Mouse (Mus musculus) lung, postnatal 36 days (tissue): ENCODE data around the gene Unc45b.
A peak's percentile ranks its signal among the peaks of the same experiment; 100 is the strongest.
"Not testable (repeated sequence)": the region's sequence is repeated elsewhere in the genome, so short reads cannot be mapped to it uniquely, and the experiment has no call there.

ENCODE experiments used
- DNase-seq: peaks from one replicate; pipeline ENCODE4 v3.0.0; 2022; ENCODE audit warnings: mixed read lengths

Unc45b gene

DNA sequence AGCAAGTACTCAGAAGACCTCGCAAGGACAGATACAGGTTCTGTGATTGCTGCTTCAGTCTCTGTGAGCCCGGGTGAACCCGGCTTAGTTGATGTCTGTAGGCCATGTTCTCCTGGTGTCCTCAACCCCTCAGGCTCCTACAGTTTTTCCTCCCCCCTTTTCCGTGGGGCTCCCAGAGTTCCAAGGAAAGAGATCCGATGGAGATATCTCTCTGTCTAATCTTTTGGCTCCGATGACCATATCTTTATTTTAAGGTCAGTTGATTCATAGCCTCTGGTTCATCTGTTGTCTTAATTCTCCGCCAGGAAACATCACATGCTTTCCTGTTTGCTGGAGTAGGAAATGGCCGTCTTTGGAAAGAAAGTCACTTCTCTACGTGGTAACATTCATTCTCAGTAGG, 38.7 kb downstream of the Unc45b start:
- peak; percentile 74 for DNase-seq

DNA sequence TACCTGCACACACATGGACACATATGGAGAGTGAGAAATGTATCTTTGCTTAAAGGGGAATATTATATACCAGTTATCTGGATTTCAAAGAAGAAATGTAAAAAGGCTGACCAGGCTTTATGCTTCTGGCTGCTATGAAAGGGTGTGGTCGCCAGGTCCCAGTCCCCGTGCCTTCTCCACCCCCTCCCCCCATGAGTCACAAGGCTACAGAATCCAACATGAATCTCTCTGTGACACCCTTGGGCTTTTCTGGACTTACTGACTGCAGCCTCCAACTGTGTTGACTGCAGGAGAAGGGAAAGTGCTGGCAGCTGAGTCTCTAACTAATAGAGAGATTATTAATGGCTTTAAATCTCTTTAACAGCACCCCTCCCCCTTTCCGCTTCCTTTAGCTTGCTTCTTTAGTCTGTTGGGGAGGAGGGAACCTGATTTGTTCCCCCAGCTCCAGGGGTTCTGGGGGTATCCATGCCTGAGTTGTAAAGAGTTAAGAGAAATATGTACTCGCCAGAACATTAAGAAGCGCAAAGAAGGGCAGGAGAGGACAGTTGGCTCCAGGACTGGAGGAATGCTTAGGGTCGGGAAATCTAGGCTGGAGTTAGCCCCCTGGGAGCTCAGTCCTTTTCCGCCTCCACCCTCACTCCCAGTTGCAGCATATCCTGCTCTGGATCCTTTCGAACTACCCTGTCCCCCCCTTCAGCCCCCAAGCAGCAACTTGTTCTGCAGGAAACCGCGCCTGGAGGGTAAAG, 40.6 kb downstream of the Unc45b start, which contains the start of gene Slfn5:
Slfn5 (plus strand) TSS at position 614 of the 746 bp plus-strand sequence.
- peak; percentile 75 for DNase-seq

DNA sequence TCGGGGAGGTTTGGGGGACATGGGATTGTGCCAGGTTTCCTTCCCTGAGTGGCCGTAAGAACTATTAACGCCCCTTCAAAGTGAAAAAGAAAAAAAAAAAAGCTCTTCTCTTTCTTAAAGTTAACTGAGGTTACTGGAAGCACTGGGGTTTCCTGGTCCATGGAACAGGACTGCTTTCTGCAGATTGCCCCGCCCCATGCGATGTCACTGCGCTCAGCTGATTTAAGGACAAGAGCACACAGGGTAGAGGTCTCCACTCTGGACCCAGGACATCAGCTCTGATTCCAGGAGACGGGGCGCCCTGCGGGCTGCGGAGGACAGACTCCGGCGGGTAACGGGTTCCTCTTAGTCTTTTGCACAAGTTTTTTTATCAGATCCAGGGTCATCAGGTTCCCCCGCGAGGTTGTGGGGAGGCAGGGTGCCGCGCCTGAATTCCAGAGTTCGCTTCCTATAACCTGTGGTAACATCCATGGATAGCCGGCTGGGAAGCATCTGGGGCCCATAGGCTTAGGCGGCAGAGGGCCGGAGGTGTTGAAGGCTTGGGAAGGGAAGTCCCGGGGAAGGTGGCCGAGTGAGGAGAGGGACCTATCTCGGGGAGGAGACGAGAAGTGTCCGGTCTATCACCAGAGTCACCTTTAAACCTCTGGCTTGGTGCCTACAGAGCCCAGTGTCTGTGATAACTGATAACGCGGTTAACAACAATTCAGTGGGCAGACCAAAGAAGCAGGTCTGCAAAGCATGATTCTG, 41.7 kb downstream of the Unc45b start:
- peak; percentile 90 for DNase-seq

DNA sequence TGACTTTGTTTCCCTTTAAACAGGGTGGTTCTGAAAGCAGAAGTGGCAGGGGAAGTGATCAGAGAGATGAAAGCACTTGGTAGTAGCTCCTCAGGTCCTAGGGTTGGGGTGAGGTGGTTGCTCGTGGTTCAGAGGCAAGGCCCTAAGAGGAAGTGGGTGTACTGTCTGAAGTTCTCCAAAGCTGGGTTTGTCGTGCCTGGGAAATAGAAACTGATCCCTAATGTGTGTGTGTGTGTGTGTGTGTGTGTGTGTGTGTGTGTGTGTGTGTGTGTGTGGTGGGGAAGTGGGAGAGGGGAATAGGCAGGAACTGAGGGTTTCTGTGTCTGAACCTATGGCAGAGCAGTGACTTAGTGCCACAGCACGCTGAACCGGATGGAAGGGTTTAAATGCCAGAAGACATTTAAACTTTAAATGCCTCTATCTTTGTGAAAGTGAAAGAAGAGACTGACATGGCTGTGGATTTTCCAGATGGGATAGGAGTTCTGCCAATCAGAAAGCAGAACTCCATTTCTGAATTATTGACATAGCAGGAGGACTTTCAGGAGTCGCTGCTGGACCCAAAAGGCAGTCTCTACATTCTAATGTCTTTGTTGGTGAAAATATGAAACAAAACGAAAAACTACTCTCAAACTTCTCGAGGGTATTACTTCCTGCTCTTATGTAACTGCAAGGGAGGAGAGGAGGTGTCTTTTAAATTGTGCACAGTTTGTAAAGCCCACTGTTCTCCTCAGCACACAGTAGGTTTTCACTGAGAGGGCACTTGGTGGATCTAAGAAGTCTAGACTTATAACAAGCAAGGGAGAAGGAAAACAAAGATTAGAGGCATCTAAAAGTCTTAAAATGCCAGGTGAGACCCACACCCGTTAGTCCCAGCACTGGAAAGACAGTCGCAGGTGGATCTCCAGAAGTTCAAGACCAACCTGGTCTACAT, 42.5 kb downstream of the Unc45b start:
- DNase-seq: peak; percentile 58

DNA sequence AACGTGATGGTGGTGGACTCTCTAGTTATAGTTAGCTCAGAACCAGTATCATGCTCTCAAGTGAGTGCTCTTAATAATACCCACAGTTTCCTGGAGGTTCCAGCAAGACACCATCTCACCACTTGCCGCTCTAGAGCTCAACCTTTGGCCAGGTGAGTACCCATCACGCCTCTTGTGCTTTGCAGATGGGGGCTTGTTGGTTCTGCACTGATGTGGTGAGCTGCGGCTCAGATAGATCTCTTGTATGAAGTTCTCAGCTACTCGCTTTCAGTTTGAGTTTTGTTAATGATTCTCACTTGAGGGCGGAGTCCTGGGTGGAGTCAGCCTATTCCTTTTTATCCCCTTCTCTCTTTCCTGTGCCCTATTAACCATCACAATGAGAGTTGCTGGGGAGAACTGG, 44.3 kb downstream of the Unc45b start:
- no peak for DNase-seq

DNA sequence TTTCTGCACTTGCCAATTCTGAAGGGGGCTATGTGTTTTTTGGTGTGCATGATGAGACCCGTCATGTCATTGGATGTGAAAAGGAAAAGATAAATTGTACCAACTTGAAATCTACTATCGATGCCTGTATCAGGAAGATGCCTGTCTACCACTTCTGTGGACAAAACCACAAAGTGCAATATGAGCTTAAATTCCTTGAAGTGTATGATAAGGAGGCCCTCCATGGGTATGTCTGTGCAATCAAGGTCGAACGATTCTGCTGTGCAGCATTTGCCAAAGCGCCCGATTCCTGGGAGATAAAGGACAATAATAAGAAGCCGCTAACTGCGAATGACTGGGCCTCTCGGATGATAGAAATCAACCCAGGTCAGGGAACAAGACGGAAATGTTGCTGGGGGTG, 46.6 kb downstream of the Unc45b start:
- DNase-seq: no peak

DNA sequence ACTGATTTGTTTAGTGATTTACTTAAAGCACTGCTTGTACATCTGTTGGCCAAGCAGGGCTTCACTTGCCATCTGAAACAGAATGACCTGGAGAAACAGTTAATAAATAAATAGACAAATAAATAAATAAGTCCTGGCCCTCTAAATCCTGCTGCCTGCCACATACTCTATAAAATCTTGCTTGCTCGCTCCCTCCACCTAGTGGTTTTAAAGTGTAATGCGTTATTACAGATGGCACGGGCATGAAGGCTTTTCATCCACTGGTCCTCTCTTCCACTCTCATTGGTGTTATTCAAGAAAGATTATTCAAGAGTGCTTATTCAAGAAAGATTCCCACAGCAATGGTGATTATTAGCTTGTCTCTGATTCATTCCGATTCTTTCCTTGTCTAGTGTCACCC, 49.3 kb downstream of the Unc45b start:
- peak; percentile 83 for DNase-seq

DNA sequence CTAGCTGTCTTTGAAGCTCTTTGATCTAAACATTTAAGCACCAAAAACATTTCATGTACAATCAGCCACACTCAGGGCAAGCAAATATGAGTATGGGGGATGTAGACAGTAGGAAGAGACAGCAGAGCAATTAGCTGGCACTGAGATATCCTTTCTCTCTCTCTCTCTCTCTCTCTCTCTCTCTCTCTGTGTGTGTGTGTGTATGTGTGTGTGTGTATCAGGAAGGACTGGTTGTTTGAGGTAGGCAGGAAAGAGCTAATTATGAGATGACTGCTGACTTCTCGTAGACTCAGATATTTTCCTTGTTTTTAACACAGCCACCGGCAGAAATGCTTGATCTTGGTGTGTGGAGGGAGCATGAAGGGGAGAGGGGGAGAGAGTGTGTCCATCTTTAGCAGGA, 51.4 kb downstream of the Unc45b start:
- DNase-seq: no peak

DNA sequence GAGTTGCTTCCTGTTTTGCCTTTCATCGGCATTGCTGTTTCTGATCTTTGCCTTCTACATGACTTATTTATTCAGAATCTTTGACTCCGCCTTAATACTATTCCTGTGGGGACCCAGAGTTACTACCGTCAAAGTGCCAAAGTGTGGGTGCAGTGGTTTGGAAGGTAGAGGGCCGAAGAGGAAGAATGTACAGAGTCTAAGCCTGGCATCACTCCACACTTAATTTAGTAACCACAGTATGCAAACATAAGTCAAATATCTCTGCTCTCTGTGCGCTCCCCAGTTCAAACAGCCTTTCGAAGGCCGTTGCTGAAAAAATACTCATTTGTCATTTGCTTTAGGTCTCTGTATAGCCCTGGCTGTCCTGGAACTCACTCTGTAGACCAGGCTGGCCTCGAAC, 51.9 kb downstream of the Unc45b start:
- no peak for DNase-seq

DNA sequence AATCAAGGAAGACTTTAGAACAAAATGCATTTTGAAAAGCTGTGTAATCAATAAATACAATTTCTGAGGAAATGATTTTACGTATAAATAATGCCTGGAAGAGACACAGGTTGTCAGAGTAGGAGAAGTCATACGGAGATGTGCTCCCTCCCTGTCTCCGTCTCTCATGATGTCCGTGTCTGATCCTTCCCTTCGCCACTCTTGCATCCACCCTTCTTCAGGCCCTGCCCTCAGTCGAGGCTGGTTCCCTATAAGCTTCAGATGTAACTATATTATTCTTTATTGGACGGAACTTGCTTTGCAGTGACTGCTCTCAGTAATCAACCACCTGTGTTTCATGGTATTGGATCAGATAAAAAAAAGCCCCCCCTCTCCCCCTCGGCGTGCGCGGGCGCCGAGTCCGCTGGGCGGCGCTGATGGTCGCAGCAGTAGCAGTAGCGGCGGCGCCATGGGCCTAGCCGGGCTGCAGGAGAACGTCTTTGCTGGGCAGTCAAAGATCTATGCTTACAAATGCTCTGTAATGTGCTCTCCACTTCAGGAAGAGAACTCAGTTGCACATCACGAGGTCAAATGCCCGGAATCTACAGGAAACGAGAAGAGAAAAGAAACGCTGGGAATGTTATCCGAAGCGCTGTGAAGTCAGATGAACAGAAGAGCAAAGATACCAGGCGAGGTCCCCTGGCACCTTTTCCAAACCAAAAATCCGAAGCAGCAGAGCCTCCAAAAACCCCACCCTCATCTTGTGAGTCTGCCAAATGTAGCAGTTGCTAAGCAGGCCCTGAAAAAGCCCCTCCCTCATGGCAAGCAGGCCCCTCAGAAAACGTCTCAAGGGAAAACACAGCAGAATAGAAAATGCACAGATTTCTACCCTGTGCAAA, 60.6 kb downstream of the Unc45b start:
- DNase-seq: peak; percentile 42

DNA sequence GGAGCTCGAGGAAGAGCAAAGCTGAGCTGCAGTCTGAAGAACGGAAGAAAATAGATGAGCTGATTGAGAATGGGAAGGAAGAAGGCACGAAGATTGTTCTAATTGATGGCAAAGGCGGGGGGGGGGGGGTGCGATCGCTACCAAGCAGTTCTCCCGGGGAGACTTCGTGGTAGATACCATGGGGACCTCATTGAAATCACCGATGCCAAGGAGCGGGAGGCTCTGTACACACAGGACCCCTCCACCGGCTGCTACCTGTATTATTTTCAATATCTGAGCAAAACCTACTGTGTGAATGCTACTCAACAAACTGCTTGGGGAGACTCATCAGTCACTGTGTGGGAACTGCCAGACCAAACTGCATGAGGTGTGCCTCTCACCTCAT, 61.2 kb downstream of the Unc45b start:
- DNase-seq: no peak

DNA sequence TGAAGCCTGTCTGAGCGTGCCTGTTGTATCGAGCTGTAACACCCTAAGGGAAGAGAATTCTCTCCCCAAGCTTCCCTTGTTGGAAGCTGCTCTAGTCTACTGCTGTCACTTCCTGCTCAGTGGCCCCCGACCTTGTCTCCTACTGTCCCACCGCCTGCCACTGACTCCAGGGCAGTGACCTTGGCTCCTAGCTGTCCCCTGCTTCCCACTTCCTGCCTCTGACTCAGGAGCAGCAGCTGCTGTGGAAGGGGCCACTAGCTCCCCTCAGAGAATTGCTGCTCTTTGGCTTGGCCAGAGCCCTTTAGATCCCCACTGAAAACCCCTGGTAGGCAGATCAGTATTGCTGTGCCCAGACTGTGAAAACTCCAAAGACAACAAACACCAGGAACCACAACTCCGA, 63.6 kb downstream of the Unc45b start:
- no peak for DNase-seq

DNA sequence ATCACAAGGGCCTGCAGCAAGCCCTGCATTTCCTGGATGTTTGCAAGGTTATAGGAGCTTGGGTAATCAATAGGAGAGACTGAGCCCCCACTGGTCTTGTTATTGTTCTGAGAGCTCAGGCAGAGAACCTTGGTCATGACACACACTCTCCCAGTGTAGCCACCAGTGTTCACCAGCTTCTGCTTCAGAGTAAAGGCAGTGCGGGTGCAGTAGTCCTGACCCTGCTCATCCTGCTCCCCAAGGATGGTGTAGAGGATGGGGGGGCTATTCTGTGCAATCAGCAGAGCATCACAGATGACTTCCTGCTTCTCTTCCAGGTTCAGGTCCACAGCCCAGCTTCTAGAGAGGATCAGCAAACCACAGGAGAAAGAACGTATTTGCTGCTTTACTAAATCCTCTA, 72.1 kb downstream of the Unc45b start:
- not testable (repeated sequence) for DNase-seq

DNA sequence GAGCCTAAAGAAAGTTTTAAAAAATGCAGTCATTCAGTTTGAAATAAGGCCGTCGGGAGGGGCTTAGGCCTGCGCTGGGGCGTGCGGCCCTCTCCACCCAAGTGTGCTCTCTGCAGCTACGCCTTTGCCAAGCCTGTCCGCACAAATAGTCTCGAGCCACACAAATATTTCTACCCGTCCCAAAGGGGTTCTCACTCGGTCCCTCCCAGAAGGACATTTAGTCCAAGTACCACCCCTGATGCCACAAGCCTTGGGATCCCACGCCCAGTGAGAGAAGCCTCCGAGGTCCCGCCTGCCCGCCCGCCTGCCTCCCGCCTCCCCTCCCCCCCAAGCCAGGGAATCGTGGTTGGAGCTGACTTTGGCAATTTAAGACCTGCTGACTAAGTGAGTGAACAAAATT, 72.8 kb downstream of the Unc45b start:
- no peak for DNase-seq

DNA sequence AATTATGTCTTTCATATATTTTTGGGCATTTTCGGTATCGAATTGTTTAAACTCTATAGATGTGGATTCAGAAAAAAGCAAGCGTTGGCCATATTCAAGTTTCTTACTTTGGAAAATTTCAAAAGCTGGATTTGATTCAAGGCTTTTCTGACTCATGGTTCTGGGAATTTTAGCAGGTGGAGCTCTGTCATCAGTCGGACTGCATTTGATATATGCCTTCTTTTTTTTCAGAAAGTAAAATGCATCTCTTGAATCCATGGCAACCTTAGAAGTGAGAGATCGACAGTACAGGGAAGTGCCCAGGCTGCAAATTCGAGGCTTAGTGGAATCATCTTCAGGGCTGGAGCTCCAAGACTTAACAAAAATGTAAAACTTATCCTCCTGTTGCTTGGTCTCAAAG, 77.3 kb downstream of the Unc45b start:
- DNase-seq: no peak

DNA sequence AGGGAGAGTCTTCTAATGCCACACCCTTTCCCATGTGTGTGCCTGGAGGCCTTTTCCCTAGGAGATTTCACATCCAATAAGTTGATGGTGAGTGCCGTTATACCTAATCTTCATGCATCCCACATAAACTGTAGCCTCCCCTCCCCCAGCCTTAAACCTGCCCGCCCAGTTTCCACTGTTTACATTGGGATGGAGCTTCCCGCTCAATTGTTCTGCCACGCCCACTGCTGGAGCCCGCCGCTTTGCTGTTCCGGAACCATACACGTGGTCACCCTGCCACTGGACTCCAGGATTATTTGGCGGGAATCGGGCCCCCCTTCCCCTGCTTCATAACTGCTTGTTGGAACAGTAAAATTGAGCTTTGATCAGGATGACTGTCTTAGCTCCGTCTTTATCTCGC, 79.0 kb downstream of the Unc45b start:
- peak; percentile 43 for DNase-seq

DNA sequence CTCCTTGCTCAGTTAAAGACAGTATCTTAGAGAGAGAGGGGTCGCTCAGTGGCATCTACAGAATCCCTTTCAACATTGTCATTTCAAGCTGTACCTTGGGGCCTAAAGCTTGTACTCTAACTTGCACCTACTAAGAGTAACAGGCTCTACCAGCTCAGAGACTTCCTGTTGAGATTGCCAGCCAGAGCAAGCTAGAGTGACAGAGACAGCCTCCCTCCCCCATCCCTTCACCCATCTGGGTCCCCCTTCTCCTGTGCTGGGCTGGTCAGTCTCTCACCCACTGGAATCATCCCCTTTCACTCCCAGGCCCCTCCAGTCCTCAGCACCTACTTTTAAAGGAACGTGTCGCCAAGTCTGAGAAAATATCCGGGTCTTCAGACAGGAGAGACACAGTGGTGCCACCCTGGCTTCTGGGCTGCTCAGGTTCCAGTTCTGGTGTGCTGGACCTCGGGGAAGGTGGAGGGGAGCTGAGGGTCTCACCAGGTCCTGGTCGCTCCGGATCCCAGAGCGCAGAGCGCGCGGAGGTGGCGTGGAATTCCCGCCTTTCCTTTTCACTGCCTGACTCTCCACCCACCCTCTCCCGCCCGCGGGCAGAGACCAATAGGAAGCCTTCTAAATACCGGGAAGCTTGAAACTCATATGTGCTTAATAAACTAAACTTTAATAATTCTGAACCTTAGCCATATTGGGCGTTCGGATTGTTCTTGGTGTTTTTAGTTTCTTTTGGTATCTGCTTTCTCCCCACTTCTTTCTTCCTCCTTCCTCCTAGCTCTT, 80.4 kb downstream of the Unc45b start:
- peak; percentile 34 for DNase-seq

DNA sequence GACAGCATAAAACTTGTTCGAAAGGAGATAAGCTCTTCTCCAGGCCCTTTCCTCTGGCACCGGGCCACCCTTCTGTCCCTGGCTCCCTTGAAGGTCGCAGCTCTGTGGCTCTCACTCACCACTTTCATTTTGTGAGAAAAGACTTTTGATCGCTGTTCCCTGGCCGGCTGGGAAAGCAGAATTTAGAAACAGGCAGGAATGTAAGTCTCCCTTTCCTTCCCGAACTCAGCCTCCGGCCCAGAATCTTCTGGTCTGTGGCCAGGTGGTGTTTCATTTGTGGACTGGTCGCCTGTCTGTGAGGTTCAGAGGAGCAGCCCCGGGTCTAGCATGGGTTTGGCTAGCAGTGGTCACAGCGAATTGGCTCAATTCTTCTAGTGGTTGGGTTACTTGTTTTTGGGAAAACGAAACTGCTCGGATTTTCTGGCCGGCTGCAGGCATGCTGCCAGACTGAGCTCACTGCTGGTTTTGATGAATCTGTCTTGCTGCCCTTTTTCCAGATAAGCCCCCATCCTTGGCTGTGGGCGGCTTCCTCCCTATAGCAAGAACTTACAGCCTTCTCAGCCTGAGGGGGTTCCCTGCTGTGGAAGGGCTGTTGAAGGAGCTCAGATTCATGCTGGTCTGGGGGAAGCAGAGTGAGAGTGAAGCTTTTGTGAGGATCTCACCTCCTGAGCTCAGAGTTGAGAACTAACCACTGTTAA, 81.3 kb downstream of the Unc45b start, which contains the start of gene Slfn9:
Slfn9 (minus strand) TSS at position 362 of the 698 bp plus-strand sequence.
- DNase-seq: peak; percentile 44
